8 mouse cellular contexts compared by ENCODE assay signal in the genomic region with DNA sequence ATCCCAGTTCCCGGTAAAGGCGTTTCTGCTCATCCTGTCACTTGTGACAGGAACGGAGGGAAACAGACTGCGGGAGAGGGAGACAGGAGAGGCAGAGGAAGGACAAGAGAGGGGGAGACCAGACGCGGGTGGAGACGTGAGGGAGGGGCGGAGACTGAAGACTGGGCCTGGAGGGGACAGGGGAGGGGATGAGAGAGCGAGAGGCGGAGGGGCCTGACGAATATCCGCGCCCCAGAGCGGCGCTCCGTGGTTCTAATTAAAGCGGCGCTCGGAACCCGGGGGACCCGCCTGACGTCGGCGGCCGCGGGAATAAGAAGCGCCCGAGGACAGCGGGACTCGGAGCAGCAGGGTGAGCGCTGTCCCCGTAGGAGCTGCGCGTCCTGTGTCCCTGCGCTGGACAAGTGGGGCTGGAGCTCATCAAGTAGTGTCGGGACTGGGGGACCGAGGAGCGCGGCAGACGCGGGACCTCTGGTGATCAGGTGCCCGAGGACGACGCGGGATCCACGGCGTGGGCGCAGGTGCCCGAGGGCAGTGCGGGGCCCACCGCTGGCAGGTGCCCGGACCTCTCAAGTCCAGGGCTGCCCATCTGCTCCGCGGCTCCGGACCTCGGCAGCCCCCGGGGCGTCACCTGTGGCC. TPM values are rescaled to one million over a fixed set of nuclear protein-coding genes. Genes with fewer than 3 reads are reported as not detected.
DNase-seq lines count a peak whose midpoint lies in the region; ATAC-seq and TF ChIP-seq lines count a peak whose summit lies in the region.

Alkal2 (plus strand) TSS at position 337 of the 636 bp plus-strand sequence.

- peak within 1 kb of the TSS; percentile 94 for H3K4me2 ChIP-seq in heart, embryonic 16.5 days (ENCODE audit: low read depth, low read length)
- peak within 1 kb of the TSS; percentile 96 for H3K4me2 ChIP-seq in limb, embryonic 12.5 days

- no peak within 1 kb of the TSS for H3K27ac ChIP-seq in heart, embryonic 16.5 days (ENCODE audit: low read length)
- H3K27ac ChIP-seq in limb, embryonic 12.5 days: no peak within 1 kb of the TSS
- no peak within 1 kb of the TSS for H3K27ac ChIP-seq in olfactory bulb, adult 2 months (ENCODE audit: insufficient read depth, low read depth, low read length)

- peaks cover 53% of the 10 kb centered on the region for H3K27me3 ChIP-seq in heart, embryonic 16.5 days (ENCODE audit: control insufficient read depth, insufficient read depth, low read length)
- peaks cover 72% of the 10 kb centered on the region for H3K27me3 ChIP-seq in limb, embryonic 12.5 days

- TF ChIP-seq POLR2A in olfactory bulb, adult 2 months (IDR thresholded peaks at IDR 0.05; ENCODE audit: insufficient read depth, low read depth, low read length): no peak

- no peak; the same call in 1 of the 2 replicates for ATAC-seq in heart, embryonic 16.5 days (replicated peaks; ENCODE audit: extremely low read depth, insufficient read depth, low FRiP score)
- peak; percentile 68 for ATAC-seq in limb, embryonic 12.5 days (ENCODE audit: insufficient number of reproducible peaks, insufficient read depth, low FRiP score, low TSS enrichment, low read depth)

- peak within 1 kb of the TSS; percentile 58 for H3K4me3 ChIP-seq in heart, embryonic 16.5 days (ENCODE audit: low read length)
- H3K4me3 ChIP-seq in limb, embryonic 12.5 days (replicated peaks): peak within 1 kb of the TSS; percentile 53
- H3K4me3 ChIP-seq in olfactory bulb, adult 2 months (ENCODE audit: insufficient read depth, low read depth, low read length): peak within 1 kb of the TSS; percentile 49

- H3K9me3 ChIP-seq in heart, embryonic 16.5 days (replicated peaks; ENCODE audit: control insufficient read depth, low read length): 0 out of 2 replicates have a peak, but pooled peaks cover 3% of the 10 kb centered on the region
- no peaks in the 10 kb centered on the region for H3K9me3 ChIP-seq in limb, embryonic 12.5 days

- H3K4me1 ChIP-seq in heart, embryonic 16.5 days (ENCODE audit: control insufficient read depth, insufficient read depth, low read length): peaks cover 13% of the 10 kb centered on the region
- H3K4me1 ChIP-seq in limb, embryonic 12.5 days (replicated peaks): peaks cover 16% of the 10 kb centered on the region
- H3K4me1 ChIP-seq in olfactory bulb, adult 2 months (ENCODE audit: control insufficient read depth, insufficient read depth, low read length): peaks cover 8% of the 10 kb centered on the region

- peak within 1 kb of the TSS; percentile 50 for H3K9ac ChIP-seq in heart, embryonic 16.5 days (ENCODE audit: low read length)
- peak within 1 kb of the TSS; percentile 59 for H3K9ac ChIP-seq in limb, embryonic 12.5 days (replicated peaks)

- TF ChIP-seq CTCF in olfactory bulb, adult 2 months (IDR thresholded peaks at IDR 0.05; ENCODE audit: insufficient read depth, low read depth, low read length): no peak

- WGBS in heart, embryonic 16.5 days: 1% methylated on average over 58 of the region's 58 CpGs
- 1% methylated on average over 52 of the region's 58 CpGs for WGBS in limb, embryonic 12.5 days
- under 1% methylated on average over 58 of the region's 58 CpGs for WGBS in olfactory bulb, adult 2 months

- H3K36me3 ChIP-seq in heart, embryonic 16.5 days (ENCODE audit: control insufficient read depth, insufficient read depth): no peaks in the 10 kb centered on the region
- H3K36me3 ChIP-seq in limb, embryonic 12.5 days: no peaks in the 10 kb centered on the region

- peak; percentile 23 for DNase-seq in adrenal gland, adult 2 months
- DNase-seq in adrenal gland, adult 8-10 months: no peak
- peak; percentile 9 for DNase-seq in thymus, postnatal 4 days
- no peak for DNase-seq in thymus, postnatal 0 days (ENCODE audit: low spot score)
- DNase-seq in spleen, postnatal 36 days (ENCODE audit: low spot score in 2 of 2): no peak

RNA-seq across cellular contexts. Expression of gene Alkal2, which starts in this region (rescaled TPM):
- total RNA-seq in adrenal gland, adult 2 months (2021): under 1 TPM in 1 of 2 experiments, not detected in 1; 0.24 TPM
- polyA plus RNA-seq in adrenal gland, adult 2 months (2012; rRNA removed): 0.33 and 0.85 TPM in 2 replicates
- under 1 TPM in 1 of 4 experiments, not detected in 3; 0.17 TPM for total RNA-seq in adrenal gland, adult 8-10 months (2022)
- 0.17 TPM in 1 of 2 replicates, not detected in the other for polyA plus RNA-seq in thymus, postnatal 0 days (2015; fragmentation: Nextera tagmentation; extraction: Ambion mirVana)
- polyA plus RNA-seq in heart, embryonic 16.5 days (2015; fragmentation: Nextera tagmentation; extraction: Ambion mirVana): 0.12 TPM in 1 of 2 replicates, not detected in the other
- 1.3 and 1.4 TPM in 2 replicates for polyA plus RNA-seq in limb, embryonic 12.5 days (2016; fragmentation: Nextera tagmentation; extraction: Ambion mirVana)
- not detected in 2 replicates for polyA plus RNA-seq in olfactory bulb, adult 2 months (2012; ENCODE audit: insufficient read depth, insufficient read length, low replicate concordance, missing spikeins)

Comparison
In these comparisons a context has a peak if more than half of its experiments do, and no peak if none do; other contexts are left out.
1. Peak in DNase-seq in adrenal gland, adult 2 months; RNA of the gene not detected or under 1 TPM.